Mouse (Mus musculus): ENCODE measurements around the gene Gnat1. TPM values are rescaled to one million over a fixed set of nuclear protein-coding genes. Genes with fewer than 3 reads are reported as not detected.

Gnat1 gene
- total RNA-seq, 2 experiments from 2014 or later: not detected

- DNase-seq: peak; percentile 41
These were observed 20.6 kb upstream of the Gnat1 start for GRCm38 (mm10) chr9:107700114-107700571.

GRCm38 (mm10) chr9:107699376-107699980, 20.0 kb upstream of the Gnat1 start:
- DNase-seq: no peak

- DNase-seq: no peak
These were observed 19.2 kb upstream of the Gnat1 start for GRCm38 (mm10) chr9:107698611-107699190.

- peak; percentile 26 for DNase-seq
These were observed 18.5 kb upstream of the Gnat1 start for GRCm38 (mm10) chr9:107697811-107698521.

- DNase-seq: peak; percentile 32
These were observed 17.5 kb upstream of the Gnat1 start for GRCm38 (mm10) chr9:107696845-107697610.

- DNase-seq: no peak
These were observed 16.6 kb upstream of the Gnat1 start for GRCm38 (mm10) chr9:107696106-107696479.

GRCm38 (mm10) chr9:107695441-107696105, 16.1 kb upstream of the Gnat1 start:
- no peak for DNase-seq

- peak; percentile 27 for DNase-seq
These were observed 15.1 kb upstream of the Gnat1 start for GRCm38 (mm10) chr9:107694627-107695026.

- no peak for DNase-seq
These were observed 14.0 kb upstream of the Gnat1 start for GRCm38 (mm10) chr9:107693433-107693987.

GRCm38 (mm10) chr9:107692785-107693184, 13.3 kb upstream of the Gnat1 start:
- DNase-seq: no peak

GRCm38 (mm10) chr9:107690391-107690790, 10.9 kb upstream of the Gnat1 start:
- no peak for DNase-seq

GRCm38 (mm10) chr9:107688939-107689338, 9.4 kb upstream of the Gnat1 start:
- DNase-seq: no peak

- DNase-seq: no peak
These were observed 8.9 kb upstream of the Gnat1 start for GRCm38 (mm10) chr9:107688415-107688814.

GRCm38 (mm10) chr9:107685231-107685981, 5.9 kb upstream of the Gnat1 start:
- DNase-seq: peak; percentile 82

GRCm38 (mm10) chr9:107682405-107682804, 2.9 kb upstream of the Gnat1 start:
- no peak for DNase-seq

GRCm38 (mm10) chr9:107678861-107679260, 651 bp downstream of the Gnat1 start:
- no peak for DNase-seq

- peak; percentile 87 for DNase-seq
These were observed 1.5 kb downstream of the Gnat1 start for GRCm38 (mm10) chr9:107677819-107678526.

GRCm38 (mm10) chr9:107677091-107677784, 2.3 kb downstream of the Gnat1 start:
- peak; percentile 56 for DNase-seq

- DNase-seq: no peak
These were observed 3.2 kb downstream of the Gnat1 start for GRCm38 (mm10) chr9:107676302-107676701.
